In genomic region chr8:121649904-121650303, GRCm38 (mm10) we compare ENCODE assay signal across 9 mouse cellular contexts. TPM values are rescaled to one million over a fixed set of nuclear protein-coding genes. Genes with fewer than 3 reads are reported as not detected.
DNase-seq lines count a peak whose midpoint lies in the region; ATAC-seq and TF ChIP-seq lines count a peak whose summit lies in the region.
"Had no signal": no experiment of that assay in that cellular context is flagged by ENCODE, and none has a peak within 500 bp of the region (broad histone marks: within the 10 kb centered on the region; RNA-seq: fewer than 3 reads in every experiment).

No protein-coding gene starts in this region.

- H3K4me2 ChIP-seq in embryonic facial prominence, embryonic 13.5 days, result peak overlapping the region; percentile 96

- no peak for TF ChIP-seq CTCF in thymus, adult 2 months (IDR thresholded peaks at IDR 0.05; ENCODE audit: borderline replicate concordance, control insufficient read depth, extremely low read depth, insufficient read depth, low read length, poor library complexity)

- H3K4me3 ChIP-seq in embryonic facial prominence, embryonic 13.5 days, result peak overlapping the region; percentile 63
- H3K4me3 ChIP-seq in midbrain, embryonic 10.5 days, result peak overlapping the region; percentile 92
- H3K4me3 ChIP-seq in thymus, adult 2 months (ENCODE audit: control insufficient read depth, insufficient read depth, low read length), result no peak overlapping the region

- H3K9ac ChIP-seq in embryonic facial prominence, embryonic 13.5 days, result peak overlapping the region; percentile 78

- no peaks in the 10 kb centered on the region for H3K9me3 ChIP-seq in embryonic facial prominence, embryonic 13.5 days
- no peaks in the 10 kb centered on the region for H3K9me3 ChIP-seq in midbrain, embryonic 10.5 days (replicated peaks)

- no peak overlapping the region for H3K27ac ChIP-seq in embryonic facial prominence, embryonic 13.5 days
- H3K27ac ChIP-seq in midbrain, embryonic 10.5 days (replicated peaks), result peak overlapping the region; percentile 46
- H3K27ac ChIP-seq in thymus, adult 2 months (ENCODE audit: control insufficient read depth, insufficient read depth, low read length), result no peak overlapping the region

- peaks cover 69% of the 10 kb centered on the region for H3K4me1 ChIP-seq in embryonic facial prominence, embryonic 13.5 days
- peaks cover 76% of the 10 kb centered on the region for H3K4me1 ChIP-seq in midbrain, embryonic 10.5 days
- H3K4me1 ChIP-seq in thymus, adult 2 months (replicated peaks; ENCODE audit: control insufficient read depth, insufficient read depth, low read length), result peaks cover 18% of the 10 kb centered on the region

- H3K27me3 ChIP-seq in embryonic facial prominence, embryonic 13.5 days, result no peaks in the 10 kb centered on the region
- peaks cover under 1% of the 10 kb centered on the region; the same call in 1 of the 2 replicates for H3K27me3 ChIP-seq in midbrain, embryonic 10.5 days (ENCODE audit: low read depth, poor library complexity, severe bottlenecking)
- H3K27me3 ChIP-seq in thymus, adult 2 months (ENCODE audit: control insufficient read depth, insufficient read depth, low read length), result peaks cover 15% of the 10 kb centered on the region; the same call in 1 of the 2 replicates

- 0 out of 2 replicates have a peak, but pooled peaks cover 5% of the 10 kb centered on the region for H3K36me3 ChIP-seq in embryonic facial prominence, embryonic 13.5 days
- H3K36me3 ChIP-seq in midbrain, embryonic 10.5 days, result peaks cover 26% of the 10 kb centered on the region
- no peaks in the 10 kb centered on the region for H3K36me3 ChIP-seq in thymus, adult 2 months (ENCODE audit: control insufficient read depth, insufficient read depth, low read length)

- WGBS in embryonic facial prominence, embryonic 13.5 days, result 62% methylated on average over 10 of the region's 10 CpGs
- 64% methylated on average over 10 of the region's 10 CpGs for WGBS in midbrain, embryonic 10.5 days
- 70% methylated on average over 10 of the region's 10 CpGs for WGBS in thymus, adult 2 months

- DNase-seq in cerebellum, adult 9-11 months, result peak; percentile 33
- DNase-seq in cerebellum, adult 8-10 months, result no peak
- peak; percentile 69 for DNase-seq in kidney, adult 11 months
- DNase-seq in midbrain, embryonic 10.5 days (ENCODE audit: low spot score), result no peak
- DNase-seq in frontal cortex, postnatal 14 days (ENCODE audit: low spot score in 2 of 2), result no peak
- DNase-seq in thymus, adult 2 months, result no peak
- DNase-seq in urinary bladder, postnatal 14 days (ENCODE audit: low spot score), result no peak
- DNase-seq: gastrocnemius, postnatal 36 days had no signal

- TF ChIP-seq POLR2A in thymus, adult 2 months (IDR thresholded peaks at IDR 0.05; ENCODE audit: control insufficient read depth, extremely low read depth, insufficient read depth, low read length, poor library complexity), result no peak

- ATAC-seq in embryonic facial prominence, embryonic 13.5 days (ENCODE audit: insufficient number of reproducible peaks, insufficient read depth, low FRiP score, low TSS enrichment, low read depth), result no peak

RNA-seq across cellular contexts. Expression of gene Zcchc14, which starts 2.8 kb away (rescaled TPM):
- polyA plus RNA-seq in embryonic facial prominence, embryonic 13.5 days (2015; fragmentation: Nextera tagmentation; extraction: Ambion mirVana), result 19.4 and 19.9 TPM in 2 replicates
- 14.9 and 18.6 TPM in 2 replicates for polyA plus RNA-seq in midbrain, embryonic 10.5 days (2016; fragmentation: Nextera tagmentation; extraction: Ambion mirVana)
- 5.6 and 6.5 TPM in 2 replicates for polyA plus RNA-seq in thymus, adult 2 months (2012; rRNA removed)

RNA-seq across cellular contexts. Expression of gene Map1lc3b, which starts 59.7 kb away (rescaled TPM):
- 206 and 242 TPM in 2 replicates for polyA plus RNA-seq in embryonic facial prominence, embryonic 13.5 days (2015; fragmentation: Nextera tagmentation; extraction: Ambion mirVana)
- polyA plus RNA-seq in midbrain, embryonic 10.5 days (2016; fragmentation: Nextera tagmentation; extraction: Ambion mirVana), result 208 and 250 TPM in 2 replicates
- polyA plus RNA-seq in thymus, adult 2 months (2012; rRNA removed), result 103 and 113 TPM in 2 replicates

Comparison
In these comparisons a context has a peak if more than half of its experiments do, and no peak if none do; other contexts are left out.
1. DNase-seq: peak in cerebellum, adult 9-11 months (single experiment) and kidney, adult 11 months (single experiment); none in cerebellum, adult 8-10 months (single experiment), midbrain, embryonic 10.5 days (single experiment), frontal cortex, postnatal 14 days (0 of 2), thymus, adult 2 months (single experiment) and urinary bladder, postnatal 14 days (single experiment).